Mouse (Mus musculus): ENCODE data around the gene Col5a2. TPM values are rescaled to one million over a fixed set of nuclear protein-coding genes. Genes with fewer than 3 reads are reported as not detected.
"Not testable (repeated sequence)": the region's sequence is repeated elsewhere in the genome, so short reads cannot be mapped to it uniquely, and the experiment has no call there.

The Col5a2 gene
- polyA plus RNA-seq (2012; rRNA removed): 2.6 and 2.9 TPM in 2 replicates

- no peaks in the 10 kb centered on the region for H3K27me3 ChIP-seq (ENCODE audit: control insufficient read depth, insufficient read depth, low read length)
- no peaks in the 10 kb centered on the region for H3K36me3 ChIP-seq (ENCODE audit: control insufficient read depth, insufficient read depth, low read length)
- no peak for TF ChIP-seq CTCF (IDR thresholded peaks at IDR 0.05; ENCODE audit: borderline replicate concordance, control insufficient read depth, extremely low read depth, insufficient read depth, low read length, poor library complexity)
- no peak for TF ChIP-seq POLR2A (IDR thresholded peaks at IDR 0.05; ENCODE audit: control insufficient read depth, extremely low read depth, insufficient read depth, low read length, poor library complexity)
- H3K4me3 ChIP-seq (ENCODE audit: control insufficient read depth, insufficient read depth, low read length): no peak within 1 kb of the TSS
- 17% methylated on average over 12 of the region's 12 CpGs for whole genome bisulfite sequencing
- H3K4me1 ChIP-seq (replicated peaks; ENCODE audit: control insufficient read depth, insufficient read depth, low read length): no peaks in the 10 kb centered on the region
- no peak for DNase-seq
- no peak within 1 kb of the TSS for H3K27ac ChIP-seq (ENCODE audit: control insufficient read depth, insufficient read depth, low read length)
These were observed at the start of gene Col5a2 for GRCm38 (mm10) chr1:45502865-45503332. Gene Col5a2, minus strand, starts transcription at chr1:45503282.

- 90% methylated on average over 4 of the region's 4 CpGs for WGBS
- Histone ChIP-seq H3K36me3 (ENCODE audit: control insufficient read depth, insufficient read depth, low read length) (no peaks in the 10 kb centered on the region), H3K27ac (ENCODE audit: control insufficient read depth, insufficient read depth, low read length) (no peak overlapping the region), H3K4me3 (ENCODE audit: control insufficient read depth, insufficient read depth, low read length) (no peak overlapping the region), H3K4me1 (replicated peaks; ENCODE audit: control insufficient read depth, insufficient read depth, low read length) (no peaks in the 10 kb centered on the region), H3K27me3 (ENCODE audit: control insufficient read depth, insufficient read depth, low read length) (no peaks in the 10 kb centered on the region)
- TF ChIP-seq POLR2A (IDR thresholded peaks at IDR 0.05; ENCODE audit: control insufficient read depth, extremely low read depth, insufficient read depth, low read length, poor library complexity) (no peak), CTCF (IDR thresholded peaks at IDR 0.05; ENCODE audit: borderline replicate concordance, control insufficient read depth, extremely low read depth, insufficient read depth, low read length, poor library complexity) (no peak)
- no peak for DNase-seq
These were observed 47.4 kb upstream of the Col5a2 start for GRCm38 (mm10) chr1:45550531-45550930.

- Histone ChIP-seq H3K4me3 (ENCODE audit: control insufficient read depth, insufficient read depth, low read length) (no peak overlapping the region), H3K4me1 (replicated peaks; ENCODE audit: control insufficient read depth, insufficient read depth, low read length) (no peaks in the 10 kb centered on the region), H3K36me3 (ENCODE audit: control insufficient read depth, insufficient read depth, low read length) (no peaks in the 10 kb centered on the region), H3K27ac (ENCODE audit: control insufficient read depth, insufficient read depth, low read length) (no peak overlapping the region), H3K27me3 (ENCODE audit: control insufficient read depth, insufficient read depth, low read length) (no peaks in the 10 kb centered on the region)
- WGBS: 73% methylated on average over 1 of the region's 1 CpGs
- TF ChIP-seq CTCF (IDR thresholded peaks at IDR 0.05; ENCODE audit: borderline replicate concordance, control insufficient read depth, extremely low read depth, insufficient read depth, low read length, poor library complexity): no peak
- no peak for TF ChIP-seq POLR2A (IDR thresholded peaks at IDR 0.05; ENCODE audit: control insufficient read depth, extremely low read depth, insufficient read depth, low read length, poor library complexity)
- DNase-seq: no peak
These were observed 38.8 kb upstream of the Col5a2 start for GRCm38 (mm10) chr1:45541888-45542287.

- Histone ChIP-seq H3K4me3 (ENCODE audit: control insufficient read depth, insufficient read depth, low read length) (no peak overlapping the region), H3K4me1 (replicated peaks; ENCODE audit: control insufficient read depth, insufficient read depth, low read length) (no peaks in the 10 kb centered on the region), H3K36me3 (ENCODE audit: control insufficient read depth, insufficient read depth, low read length) (no peaks in the 10 kb centered on the region), H3K27ac (ENCODE audit: control insufficient read depth, insufficient read depth, low read length) (no peak overlapping the region), H3K27me3 (ENCODE audit: control insufficient read depth, insufficient read depth, low read length) (no peaks in the 10 kb centered on the region)
- WGBS: 74% methylated on average over 2 of the region's 2 CpGs
- TF ChIP-seq CTCF (IDR thresholded peaks at IDR 0.05; ENCODE audit: borderline replicate concordance, control insufficient read depth, extremely low read depth, insufficient read depth, low read length, poor library complexity) (no peak), POLR2A (IDR thresholded peaks at IDR 0.05; ENCODE audit: control insufficient read depth, extremely low read depth, insufficient read depth, low read length, poor library complexity) (no peak)
- DNase-seq: no peak
These were observed 38.1 kb upstream of the Col5a2 start for GRCm38 (mm10) chr1:45541161-45541560.

GRCm38 (mm10) chr1:45531486-45531885 is 28.4 kb upstream of the Col5a2 start:
- no peak for DNase-seq
- 98% methylated on average over 2 of the region's 2 CpGs for WGBS
- Histone ChIP-seq H3K36me3 (ENCODE audit: control insufficient read depth, insufficient read depth, low read length) (no peaks in the 10 kb centered on the region), H3K27me3 (ENCODE audit: control insufficient read depth, insufficient read depth, low read length) (no peaks in the 10 kb centered on the region), H3K27ac (ENCODE audit: control insufficient read depth, insufficient read depth, low read length) (no peak overlapping the region), H3K4me1 (replicated peaks; ENCODE audit: control insufficient read depth, insufficient read depth, low read length) (no peaks in the 10 kb centered on the region), H3K4me3 (ENCODE audit: control insufficient read depth, insufficient read depth, low read length) (no peak overlapping the region)
- TF ChIP-seq CTCF (IDR thresholded peaks at IDR 0.05; ENCODE audit: borderline replicate concordance, control insufficient read depth, extremely low read depth, insufficient read depth, low read length, poor library complexity) (no peak), POLR2A (IDR thresholded peaks at IDR 0.05; ENCODE audit: control insufficient read depth, extremely low read depth, insufficient read depth, low read length, poor library complexity) (no peak)

- H3K27me3 ChIP-seq (ENCODE audit: control insufficient read depth, insufficient read depth, low read length); H3K4me1 ChIP-seq (replicated peaks; ENCODE audit: control insufficient read depth, insufficient read depth, low read length); DNase-seq; H3K27ac ChIP-seq (ENCODE audit: control insufficient read depth, insufficient read depth, low read length); H3K4me3 ChIP-seq (ENCODE audit: control insufficient read depth, insufficient read depth, low read length); H3K36me3 ChIP-seq (ENCODE audit: control insufficient read depth, insufficient read depth, low read length): not testable (repeated sequence)
These were observed 24.4 kb upstream of the Col5a2 start for GRCm38 (mm10) chr1:45527476-45527875.

- DNase-seq: no peak
- 92% methylated on average over 3 of the region's 3 CpGs for WGBS
- TF ChIP-seq POLR2A (IDR thresholded peaks at IDR 0.05; ENCODE audit: control insufficient read depth, extremely low read depth, insufficient read depth, low read length, poor library complexity) (no peak), CTCF (IDR thresholded peaks at IDR 0.05; ENCODE audit: borderline replicate concordance, control insufficient read depth, extremely low read depth, insufficient read depth, low read length, poor library complexity) (no peak)
- no peak overlapping the region for H3K27ac ChIP-seq (ENCODE audit: control insufficient read depth, insufficient read depth, low read length)
- H3K27me3 ChIP-seq (ENCODE audit: control insufficient read depth, insufficient read depth, low read length): no peaks in the 10 kb centered on the region
- H3K36me3 ChIP-seq (ENCODE audit: control insufficient read depth, insufficient read depth, low read length): no peaks in the 10 kb centered on the region
- H3K4me1 ChIP-seq (replicated peaks; ENCODE audit: control insufficient read depth, insufficient read depth, low read length): no peaks in the 10 kb centered on the region
- no peak overlapping the region for H3K4me3 ChIP-seq (ENCODE audit: control insufficient read depth, insufficient read depth, low read length)
These were observed 20.5 kb upstream of the Col5a2 start for GRCm38 (mm10) chr1:45523601-45524000.
